Mouse (Mus musculus): Measurements from ENCODE around the gene Gm27021.

Gene Gm27021

GRCm38 (mm10) chr8:120562680-120563347 lies 105.1 kb downstream of the Gm27021 start:
- DNase-seq = no peak

DNA sequence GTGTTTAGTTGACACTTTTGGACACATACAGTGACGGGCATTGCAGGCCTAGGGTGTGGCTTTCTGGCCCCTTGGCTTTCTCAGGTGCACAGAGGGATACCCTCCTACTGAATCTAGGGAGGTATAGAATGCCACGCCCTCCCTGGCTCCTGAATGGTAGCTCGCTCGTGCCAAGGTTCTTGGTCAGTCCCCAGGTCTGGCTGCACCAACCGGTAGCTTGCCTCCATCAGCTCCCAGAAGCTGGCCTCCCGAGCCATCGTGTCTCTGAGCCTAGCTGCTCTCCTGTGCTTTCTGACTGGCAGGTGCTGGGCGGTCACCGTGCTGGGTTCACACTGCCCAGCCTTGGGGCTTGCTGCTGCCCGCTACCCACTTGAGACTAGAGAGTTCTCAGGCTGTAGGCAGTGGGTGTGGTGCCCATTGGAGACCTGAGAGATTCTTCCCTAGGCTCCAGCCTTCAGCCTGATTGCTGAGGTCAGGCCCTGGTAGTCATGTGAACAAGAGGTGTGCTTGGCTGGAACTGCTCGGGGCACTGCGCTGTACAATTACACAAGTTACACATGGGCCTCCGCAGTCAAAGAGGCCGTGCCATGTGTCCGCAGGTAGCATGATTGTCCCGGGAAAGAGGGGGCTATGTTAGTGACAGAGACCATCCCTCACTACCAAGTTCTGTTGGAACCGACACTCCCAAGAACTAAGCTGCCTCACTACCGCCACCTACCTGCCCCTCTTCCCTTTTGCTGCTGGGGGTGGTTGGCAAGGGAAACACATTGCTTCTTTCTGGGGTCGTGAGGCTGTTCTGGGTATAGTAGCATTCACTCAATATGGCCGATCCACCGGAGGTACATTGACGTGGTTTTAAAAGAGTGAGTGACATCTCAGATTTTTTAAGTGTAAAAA lies 106.1 kb downstream of the Gm27021 start:
- DNase-seq = peak; percentile 56 to 57

GRCm38 (mm10) chr8:120560535-120560934 lies 107.3 kb downstream of the Gm27021 start:
- no peak for DNase-seq

DNA sequence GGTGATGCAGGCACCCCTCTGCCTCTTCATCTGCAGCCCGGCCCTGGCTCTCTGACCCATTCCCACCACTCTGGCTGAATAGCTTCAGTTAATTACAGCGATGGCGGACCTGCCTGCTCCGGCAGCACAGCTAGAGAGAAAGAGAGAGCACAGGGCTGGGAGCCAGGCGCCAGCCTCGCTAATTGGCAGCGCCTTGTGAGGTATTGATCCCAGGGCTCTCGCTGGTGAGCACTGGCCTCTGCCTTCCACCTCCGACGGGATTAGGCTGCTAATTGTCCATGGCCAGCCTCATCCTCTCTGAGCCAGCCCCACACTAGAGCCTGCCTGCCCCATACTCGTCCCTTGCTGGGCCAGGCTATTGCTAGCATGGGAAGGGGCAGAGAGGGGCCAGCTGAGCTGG lies 108.2 kb downstream of the Gm27021 start:
- peak in 1 of 2 experiments; percentile 37 for DNase-seq
